Mouse (Mus musculus) ES-E14 (cell line): ENCODE measurements around the gene Gm28051. TPM values are rescaled to one million over a fixed set of nuclear protein-coding genes. Genes with fewer than 3 reads are reported as not detected.

Experiments used
- DNase-seq: peaks from one replicate; pipeline ENCODE4 v3.0.0-alpha.2; 2013; ENCODE audit warnings: low read depth, low spot score
- H3K27ac ChIP-seq: 2 replicates; pipeline ENCODE4 v1.5.1; 2012; ENCODE audit warnings: low read depth, mild to moderate bottlenecking, low read length, moderate library complexity, mixed read lengths; ENCODE audit not compliant: poor library complexity, insufficient read depth, severe bottlenecking
- H3K36me3 ChIP-seq: 2 replicates; pipeline ENCODE4 v1.6.1; 2012; ENCODE audit warnings: mild to moderate bottlenecking, low read length, moderate library complexity, mixed read lengths; ENCODE audit not compliant: control insufficient read depth, poor library complexity, insufficient read depth, severe bottlenecking
- H3K4me1 ChIP-seq, 2 experiments: fragments of 150-350 bp in 1 of 2; sonication (generic) in 1 of 2; 2 replicates each; pipeline ENCODE4 v1.6.1; 2012; ENCODE audit warnings: low read length in 2 of 2, mild to moderate bottlenecking in 1 of 2, mixed read lengths in 1 of 2; ENCODE audit not compliant: control insufficient read depth in 2 of 2, insufficient read depth in 2 of 2, poor library complexity in 1 of 2
- H3K4me3 ChIP-seq, 2 experiments: fragments of 150-350 bp in 1 of 2; sonication (generic) in 1 of 2; 2 replicates each; pipeline ENCODE4 v1.5.1; 2012; ENCODE audit warnings: low read length in 2 of 2, low read depth in 1 of 2, mild to moderate bottlenecking in 1 of 2, mixed read lengths in 1 of 2; ENCODE audit not compliant: insufficient read depth in 1 of 2, poor library complexity in 1 of 2, severe bottlenecking in 1 of 2
- H3K9ac ChIP-seq: 2 replicates; pipeline ENCODE4 v1.6.1; 2012; ENCODE audit warnings: low read depth, mild to moderate bottlenecking, low read length, mixed read lengths; ENCODE audit not compliant: poor library complexity, insufficient read depth, severe bottlenecking
- H3K9me3 ChIP-seq: fragments of 150-350 bp; sonication (generic); 2 replicates; pipeline ENCODE4 v1.6.1; 2012; ENCODE audit warnings: low read depth, mild to moderate bottlenecking, low read length; ENCODE audit not compliant: control insufficient read depth, insufficient read depth
- CHD2 ChIP-seq: IDR thresholded peaks from 2 replicates; pipeline ENCODE4 v1.6.1; 2014; ENCODE audit warnings: mild to moderate bottlenecking, low read depth, low read length, inconsistent platforms
- HCFC1 ChIP-seq: IDR thresholded peaks from 2 replicates; pipeline ENCODE4 v1.6.1; 2012; ENCODE audit warnings: low read length, inconsistent platforms, borderline replicate concordance; ENCODE audit not compliant: insufficient read depth
- MAFK ChIP-seq: IDR thresholded peaks from 2 replicates; pipeline ENCODE4 v1.6.1; 2014; ENCODE audit warnings: mild to moderate bottlenecking, low read depth, low read length, inconsistent platforms; ENCODE audit not compliant: insufficient read depth
- ZC3H11A ChIP-seq: IDR thresholded peaks from 2 replicates; pipeline ENCODE4 v1.6.1; 2012; ENCODE audit warnings: low read depth, mild to moderate bottlenecking, inconsistent platforms, low read length, borderline replicate concordance
- ZNF384 ChIP-seq: IDR thresholded peaks from 2 replicates; pipeline ENCODE4 v1.6.1; 2012; ENCODE audit warnings: low read depth, low read length, inconsistent platforms
- in situ Hi-C, 2 experiments: fragments of 600-800 bp; cut with MboI; formaldehyde crosslinking; loops; one replicate each; pipeline ENCODE4 v1.15.1; 2025; ENCODE audit warnings: low sequenced_read_pairs in 2 of 2, inconsistent platforms in 1 of 2; ENCODE audit not compliant: unreplicated experiment in 2 of 2
- total RNA-seq: library from RNA; depleted of rRNA; stranded (reverse); fragments of 300-350 nt; gene quantifications from 2 replicates; pipeline ENCODE4 v1.2.3, GENCODE M21; 2012

Gm28051 gene
- total RNA-seq, 1 experiment = not detected

- TF ChIP-seq CHD2 = no peak
- Histone ChIP-seq H3K4me3 (no peak overlapping the region), H3K4me1 (peaks cover 36 to 69% of the 10 kb centered on the region in 2 experiments), H3K27ac (no peak overlapping the region), H3K9me3 (no peaks in the 10 kb centered on the region), H3K36me3 (peaks cover 2% of the 10 kb centered on the region), H3K9ac (no peak overlapping the region)
- no peak for DNase-seq
- in situ Hi-C loops = no loop called here
Measured at GRCm38 (mm10) chr12:102699156-102699555, 58.4 kb downstream of the Gm28051 start.

- DNase-seq = no peak
- Histone ChIP-seq H3K4me1 (peaks cover 36 to 67% of the 10 kb centered on the region in 2 experiments), H3K27ac (no peak overlapping the region), H3K36me3 (peaks cover 2% of the 10 kb centered on the region), H3K4me3 (no peak overlapping the region), H3K9me3 (no peaks in the 10 kb centered on the region), H3K9ac (no peak overlapping the region)
- no peak for TF ChIP-seq HCFC1
- no peak for TF ChIP-seq ZC3H11A
- TF ChIP-seq CHD2 = no peak
- TF ChIP-seq ZNF384 = no peak
- no peak for TF ChIP-seq MAFK
- in situ Hi-C loops = no loop called here
Measured at GRCm38 (mm10) chr12:102698089-102698684, 59.4 kb downstream of the Gm28051 start.

GRCm38 (mm10) chr12:102697381-102697780 lies 60.2 kb downstream of the Gm28051 start:
- Histone ChIP-seq H3K4me3 (no peak overlapping the region), H3K36me3 (peaks cover 2% of the 10 kb centered on the region), H3K9ac (0 out of 2 replicates have a peak overlapping the region, but pooled peaks have one; percentile 7), H3K9me3 (no peaks in the 10 kb centered on the region), H3K4me1 (peaks cover 36 to 71% of the 10 kb centered on the region in 2 experiments), H3K27ac (no peak overlapping the region)
- TF ChIP-seq HCFC1 = no peak
- no peak for TF ChIP-seq MAFK
- no peak for TF ChIP-seq ZC3H11A
- no peak for TF ChIP-seq CHD2
- no peak for TF ChIP-seq ZNF384
- no peak for DNase-seq
- in situ Hi-C loops = no loop called here

DNA sequence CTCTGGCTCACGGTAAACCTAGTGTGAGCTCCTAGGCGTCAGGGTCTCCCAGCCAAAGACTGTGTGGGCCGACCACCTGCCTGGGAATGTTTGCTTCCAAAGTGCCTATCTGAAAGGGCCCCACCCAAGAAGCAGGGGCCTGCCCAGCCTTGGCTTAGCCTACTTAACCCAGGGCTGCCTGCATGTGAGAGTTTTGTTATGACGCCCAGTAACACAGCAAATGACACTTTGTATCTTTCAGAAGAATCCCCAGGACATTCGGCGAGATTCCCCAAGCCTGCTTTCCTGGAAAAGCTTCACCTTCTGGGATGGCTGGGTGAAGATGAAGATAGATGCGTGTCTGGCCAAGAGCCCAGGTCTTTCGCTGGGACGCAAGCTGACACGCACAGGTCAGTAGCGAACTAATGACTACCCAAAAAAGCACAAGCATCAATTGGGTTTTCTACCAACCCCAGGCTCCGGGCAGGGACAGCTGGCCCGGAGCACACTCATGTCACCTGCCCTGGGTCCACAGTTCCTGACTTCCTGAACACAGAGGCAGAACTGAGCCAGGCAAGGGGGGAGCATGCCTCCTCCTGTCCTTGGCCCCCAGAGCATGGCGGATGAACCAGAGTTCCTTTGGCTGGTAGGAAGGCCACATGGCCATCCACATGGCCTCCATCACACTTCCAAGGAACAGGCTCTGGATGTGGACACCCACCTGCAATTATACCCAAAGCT lies 60.8 kb downstream of the Gm28051 start:
- Histone ChIP-seq H3K4me1 (peaks cover 36 to 68% of the 10 kb centered on the region in 2 experiments), H3K36me3 (peaks cover 2% of the 10 kb centered on the region), H3K9me3 (no peaks in the 10 kb centered on the region), H3K4me3 (no peak overlapping the region; a peak in 1 of 4 replicates), H3K27ac (no peak overlapping the region), H3K9ac (peak overlapping the region; percentile 28; the same call in 1 of the 2 replicates)
- TF ChIP-seq HCFC1 = no peak
- no peak for TF ChIP-seq ZC3H11A
- no peak for TF ChIP-seq MAFK
- TF ChIP-seq ZNF384 = no peak
- TF ChIP-seq CHD2 = no peak
- in situ Hi-C loops = no loop called here
- DNase-seq = no peak
